Mouse (Mus musculus): ENCODE results near the gene Zcchc7. TPM values are rescaled to one million over a fixed set of nuclear protein-coding genes. Genes with fewer than 3 reads are reported as not detected.

The Zcchc7 gene
- polyA plus RNA-seq, 1 experiment from 2014 or later, result 36.5 TPM

GRCm38 (mm10) chr4:44976026-44976615 is 220.4 kb downstream of the Zcchc7 start:
- no peak for ATAC-seq (ENCODE audit: low read depth)
- Histone ChIP-seq H3K27ac (replicated peaks) (no peak overlapping the region), H3K4me3 (no peak overlapping the region), H3K4me1 (replicated peaks) (peaks cover 23% of the 10 kb centered on the region), H3K36me3 (no peaks in the 10 kb centered on the region), H3K9ac (no peak overlapping the region), H3K9me3 (no peaks in the 10 kb centered on the region), H3K4me2 (no peak overlapping the region), H3K27me3 (no peaks in the 10 kb centered on the region)
- WGBS, result 79% methylated on average over 6 of the region's 6 CpGs

- H3K27ac ChIP-seq (replicated peaks), result no peak overlapping the region
- H3K4me1 ChIP-seq (replicated peaks), result peaks cover 33% of the 10 kb centered on the region
- no peaks in the 10 kb centered on the region for H3K27me3 ChIP-seq
- H3K4me2 ChIP-seq, result no peak overlapping the region
- WGBS, result 88% methylated on average over 10 of the region's 10 CpGs
- no peak for ATAC-seq (ENCODE audit: low read depth)
- H3K9me3 ChIP-seq, result no peaks in the 10 kb centered on the region
- H3K36me3 ChIP-seq, result no peaks in the 10 kb centered on the region
- H3K4me3 ChIP-seq, result no peak overlapping the region
- H3K9ac ChIP-seq, result no peak overlapping the region
Observed at GRCm38 (mm10) chr4:44976921-44977710, 221.4 kb downstream of the Zcchc7 start.

GRCm38 (mm10) chr4:44978175-44978574 is 222.5 kb downstream of the Zcchc7 start:
- Histone ChIP-seq H3K36me3 (no peaks in the 10 kb centered on the region), H3K4me3 (no peak overlapping the region), H3K4me2 (no peak overlapping the region), H3K27me3 (no peaks in the 10 kb centered on the region), H3K4me1 (replicated peaks) (peaks cover 44% of the 10 kb centered on the region), H3K27ac (replicated peaks) (no peak overlapping the region), H3K9ac (no peak overlapping the region), H3K9me3 (no peaks in the 10 kb centered on the region)
- WGBS, result 78% methylated on average over 5 of the region's 5 CpGs
- no peak for ATAC-seq (ENCODE audit: low read depth)

GRCm38 (mm10) chr4:44979794-44980338 is 224.2 kb downstream of the Zcchc7 start:
- Histone ChIP-seq H3K27ac (replicated peaks) (no peak overlapping the region), H3K4me2 (no peak overlapping the region), H3K9ac (no peak overlapping the region), H3K4me3 (no peak overlapping the region), H3K36me3 (no peaks in the 10 kb centered on the region), H3K9me3 (no peaks in the 10 kb centered on the region), H3K27me3 (no peaks in the 10 kb centered on the region), H3K4me1 (replicated peaks) (peaks cover 38% of the 10 kb centered on the region)
- WGBS, result 73% methylated on average over 7 of the region's 7 CpGs
- no peak for ATAC-seq (ENCODE audit: low read depth)

GRCm38 (mm10) chr4:44981280-44981973 is 225.8 kb downstream of the Zcchc7 start, which contains the start of gene Grhpr:
Grhpr (plus strand) TSS chr4:44981395.
- ATAC-seq (ENCODE audit: low read depth), result peak; percentile 90
- Histone ChIP-seq H3K4me1 (replicated peaks) (peaks cover 38% of the 10 kb centered on the region), H3K36me3 (no peaks in the 10 kb centered on the region; the same call in 1 of the 2 replicates), H3K9me3 (no peaks in the 10 kb centered on the region), H3K27me3 (no peaks in the 10 kb centered on the region), H3K4me2 (peak within 1 kb of the TSS; percentile 86), H3K9ac (peak within 1 kb of the TSS; percentile 80), H3K4me3 (peak within 1 kb of the TSS; percentile 54), H3K27ac (replicated peaks) (peak within 1 kb of the TSS; percentile 67; the same call in 1 of the 2 replicates)
- under 1% methylated on average over 40 of the region's 40 CpGs for WGBS

Small RNA genes lying within 50 kb of the gene (microRNA-seq; reads per million reads assigned to microRNA genes)
- gene Gm22639, result not detected

Other genes starting within 250 kb of the Zcchc7 start
- 2.1 and 3.5 TPM in 2 replicates for gene Pax5, start 45.4 kb upstream of the Zcchc7 start, polyA plus RNA-seq (2015; fragmentation: Nextera tagmentation; extraction: Ambion mirVana)
- 27.2 and 29.7 TPM in 2 replicates for gene Grhpr, start 225.5 kb downstream of the Zcchc7 start, polyA plus RNA-seq (2015; fragmentation: Nextera tagmentation; extraction: Ambion mirVana)

All from neural tube, embryonic 13.5 days (tissue).